Mouse (Mus musculus): ENCODE data around the gene Ap4b1.
"Not testable (repeated sequence)": the region's sequence is repeated elsewhere in the genome, so short reads cannot be mapped to it uniquely, and the experiment has no call there.

Gene Ap4b1

GRCm38 (mm10) chr3:103808891-103809798 lies at the start of gene Ap4b1, which contains the start of the genes Dclre1b and Gm43064:
Ap4b1 (plus strand) TSS chr3:103809520.
Dclre1b (minus strand) TSS chr3:103809444.
Gm43064 (plus strand) TSS chr3:103809573.
- DNase-seq = peak; percentile 91

GRCm38 (mm10) chr3:103766789-103767188 lies 42.5 kb upstream of the Ap4b1 start:
- DNase-seq = no peak

- peak; percentile 27 for DNase-seq
Observed at GRCm38 (mm10) chr3:103771531-103772130, 37.7 kb upstream of the Ap4b1 start.

GRCm38 (mm10) chr3:103772846-103773245 lies 36.5 kb upstream of the Ap4b1 start:
- DNase-seq = no peak

GRCm38 (mm10) chr3:103773508-103773907 lies 35.8 kb upstream of the Ap4b1 start:
- DNase-seq = no peak

GRCm38 (mm10) chr3:103774009-103774408 lies 35.3 kb upstream of the Ap4b1 start:
- DNase-seq = no peak

- DNase-seq = peak; percentile 40
Observed at GRCm38 (mm10) chr3:103777940-103778339, 31.4 kb upstream of the Ap4b1 start.

- DNase-seq = no peak
Observed at GRCm38 (mm10) chr3:103778660-103779059, 30.7 kb upstream of the Ap4b1 start.

GRCm38 (mm10) chr3:103779183-103779582 lies 30.1 kb upstream of the Ap4b1 start:
- DNase-seq = no peak

GRCm38 (mm10) chr3:103780271-103780670 lies 29.0 kb upstream of the Ap4b1 start:
- peak; percentile 62 for DNase-seq

- no peak for DNase-seq
Observed at GRCm38 (mm10) chr3:103780777-103781176, 28.5 kb upstream of the Ap4b1 start.

GRCm38 (mm10) chr3:103782844-103783609 lies 26.3 kb upstream of the Ap4b1 start:
- no peak for DNase-seq

GRCm38 (mm10) chr3:103787225-103787624 lies 22.1 kb upstream of the Ap4b1 start:
- DNase-seq = no peak

- no peak for DNase-seq
Observed at GRCm38 (mm10) chr3:103789096-103789495, 20.2 kb upstream of the Ap4b1 start.

- DNase-seq = peak; percentile 42
Observed at GRCm38 (mm10) chr3:103789891-103790345, 19.4 kb upstream of the Ap4b1 start.

- peak; percentile 33 for DNase-seq
Observed at GRCm38 (mm10) chr3:103790346-103791145, 18.8 kb upstream of the Ap4b1 start.

- DNase-seq = peak; percentile 96
Observed at GRCm38 (mm10) chr3:103791230-103792110, 17.9 kb upstream of the Ap4b1 start, which contains the start of gene Hipk1. Hipk1 (minus strand) TSS chr3:103791563.

- DNase-seq = not testable (repeated sequence)
Observed at GRCm38 (mm10) chr3:103792111-103792406, 17.3 kb upstream of the Ap4b1 start.

GRCm38 (mm10) chr3:103792566-103792965 lies 16.8 kb upstream of the Ap4b1 start:
- DNase-seq = no peak

GRCm38 (mm10) chr3:103796389-103796788 lies 12.9 kb upstream of the Ap4b1 start:
- no peak for DNase-seq

GRCm38 (mm10) chr3:103799507-103799906 lies 9.8 kb upstream of the Ap4b1 start:
- no peak for DNase-seq

Data from right cerebral cortex, adult 18-20 months (tissue).